Mouse (Mus musculus) embryo, embryonic 10.5 days (tissue): ENCODE results near the gene Ces1g.

Experiments used
- DNase-seq: peaks from one replicate; pipeline ENCODE4 v3.0.0-alpha.2; 2015; ENCODE audit warnings: low spot score

Ces1g gene

GRCm38 (mm10) chr8:93337207-93337606 is at the start of gene Ces1g:
Gene Ces1g, minus strand, starts transcription at chr8:93337308.
- DNase-seq = no peak

- no peak for DNase-seq
Observed at GRCm38 (mm10) chr8:93379625-93380024, 42.5 kb upstream of the Ces1g start, which contains the start of gene Ces1h. Gene Ces1h, minus strand, starts transcription at chr8:93379725.

- no peak for DNase-seq
Observed at GRCm38 (mm10) chr8:93369481-93369880, 32.4 kb upstream of the Ces1g start.

- DNase-seq = peak; percentile 42
Observed at GRCm38 (mm10) chr8:93360113-93360512, 23.0 kb upstream of the Ces1g start.

- no peak for DNase-seq
Observed at GRCm38 (mm10) chr8:93339531-93339930, 2.4 kb upstream of the Ces1g start.

- DNase-seq = no peak
Observed at GRCm38 (mm10) chr8:93332703-93333102, 4.4 kb downstream of the Ces1g start.

GRCm38 (mm10) chr8:93331151-93331550 is 6.0 kb downstream of the Ces1g start:
- no peak for DNase-seq

GRCm38 (mm10) chr8:93325123-93325522 is 12.0 kb downstream of the Ces1g start:
- DNase-seq = no peak

- no peak for DNase-seq
Observed at GRCm38 (mm10) chr8:93317031-93317430, 20.1 kb downstream of the Ces1g start.

- DNase-seq = no peak
Observed at GRCm38 (mm10) chr8:93315557-93315956, 21.6 kb downstream of the Ces1g start.

GRCm38 (mm10) chr8:93283896-93284295 is 53.2 kb downstream of the Ces1g start:
- no peak for DNase-seq

- no peak for DNase-seq
Observed at GRCm38 (mm10) chr8:93282349-93282748, 54.8 kb downstream of the Ces1g start.

- DNase-seq = no peak
Observed at GRCm38 (mm10) chr8:93279556-93279955, 57.6 kb downstream of the Ces1g start, which contains the start of gene Ces1f. Gene Ces1f, minus strand, starts transcription at chr8:93279747.

- no peak for DNase-seq
Observed at GRCm38 (mm10) chr8:93278176-93278805, 58.8 kb downstream of the Ces1g start.

GRCm38 (mm10) chr8:93274609-93275008 is 62.5 kb downstream of the Ces1g start:
- no peak for DNase-seq

GRCm38 (mm10) chr8:93273321-93273720 is 63.8 kb downstream of the Ces1g start:
- no peak for DNase-seq

- DNase-seq = no peak
Observed at GRCm38 (mm10) chr8:93272686-93273085, 64.4 kb downstream of the Ces1g start.

GRCm38 (mm10) chr8:93261436-93261835 is 75.7 kb downstream of the Ces1g start:
- no peak for DNase-seq

- no peak for DNase-seq
Observed at GRCm38 (mm10) chr8:93252400-93252925, 84.6 kb downstream of the Ces1g start.
